Mouse (Mus musculus): Measurements from ENCODE around the gene Ddi2. TPM values are rescaled to one million over a fixed set of nuclear protein-coding genes. Genes with fewer than 3 reads are reported as not detected.
A peak's percentile ranks its signal among the peaks of the same experiment; 100 is the strongest.

Gene Ddi2
- total RNA-seq, 2 experiments from 2014 or later = 37.8 to 46.5 TPM

DNA sequence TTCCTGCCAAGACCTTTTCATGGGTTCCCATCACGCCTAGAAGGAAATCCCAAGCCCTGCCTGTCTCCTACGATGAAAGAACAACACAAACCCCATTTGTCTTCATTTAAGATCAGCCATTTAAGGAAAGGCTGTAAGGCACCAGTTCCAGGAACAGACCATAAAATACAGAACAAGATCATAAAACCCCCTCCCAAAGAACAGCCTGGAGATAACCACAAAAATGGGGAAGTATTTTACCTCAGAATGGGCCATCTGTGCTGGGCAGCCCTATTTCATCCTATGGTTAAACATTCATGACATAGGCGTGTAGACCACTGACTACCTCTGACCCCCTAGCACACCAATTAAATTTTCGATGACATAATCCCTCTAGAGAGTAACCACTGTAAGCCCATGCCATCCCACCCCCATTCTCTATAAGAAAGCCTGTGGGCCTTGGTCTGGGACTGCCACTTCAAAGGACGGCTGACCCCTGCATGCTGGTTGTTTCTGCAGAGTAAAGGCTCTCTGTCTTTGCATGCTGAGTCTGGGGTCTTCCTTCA, 9.5 kb downstream of the Ddi2 start:
- intact Hi-C loops (cut with DNase I) = no loop called here
- peak overlapping the region; percentile 93 for H3K27ac ChIP-seq
- no peak for TF ChIP-seq CTCF (IDR thresholded peaks at IDR 0.05)
- no peak for DNase-seq
- H3K4me3 ChIP-seq = peak overlapping the region; percentile 9

DNA sequence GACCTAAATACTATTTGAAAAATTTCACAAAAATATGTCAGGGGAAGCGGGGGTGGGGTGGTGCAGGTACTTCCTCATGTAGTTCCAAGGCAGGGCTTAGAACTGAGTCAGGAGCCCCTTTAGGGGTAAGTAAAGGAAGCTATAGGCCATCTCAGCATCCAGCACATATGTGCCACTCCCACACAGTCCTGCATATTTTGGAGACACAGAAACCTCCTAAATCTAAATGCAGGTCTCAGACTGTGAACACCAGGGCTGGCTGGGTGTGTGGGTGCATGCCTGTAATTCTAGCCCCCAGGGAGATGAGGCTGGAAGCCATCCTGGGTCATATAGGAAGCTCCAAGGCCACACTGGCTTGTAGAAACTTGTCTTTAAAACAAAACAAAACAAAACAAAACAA, 12.0 kb downstream of the Ddi2 start:
- no peak overlapping the region for H3K27ac ChIP-seq
- intact Hi-C loops (cut with DNase I) = no loop called here
- TF ChIP-seq CTCF (IDR thresholded peaks at IDR 0.05) = no peak

DNA sequence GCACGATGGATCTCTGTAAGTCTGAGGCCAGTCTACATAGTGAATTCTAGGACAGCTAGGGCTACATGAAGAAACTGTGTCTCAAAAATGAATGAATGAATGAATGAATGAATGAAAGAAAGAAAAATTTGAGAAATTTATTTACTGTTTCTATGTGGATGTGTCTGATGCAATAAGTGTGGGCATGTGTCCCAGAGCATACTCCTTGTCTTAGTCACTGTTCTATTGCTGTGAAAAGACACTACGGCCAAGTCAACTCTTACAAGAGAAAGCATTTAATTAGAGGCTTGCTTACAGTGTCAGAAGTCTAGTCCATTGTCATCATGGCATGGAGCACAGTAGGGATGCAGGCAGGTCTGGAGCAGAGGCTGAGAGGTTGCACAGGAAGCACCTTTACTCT, 14.2 kb downstream of the Ddi2 start:
- Histone ChIP-seq H3K4me3 (no peak overlapping the region), H3K27ac (peak overlapping the region; percentile 48)
- TF ChIP-seq CTCF (IDR thresholded peaks at IDR 0.05) = no peak
- DNase-seq = no peak
- intact Hi-C loops (cut with DNase I) = no loop called here

More for the DNA sequence above, 12.0 kb downstream of the Ddi2 start:
- no peak overlapping the region for H3K4me3 ChIP-seq
- peak; percentile 22 for DNase-seq

DNA sequence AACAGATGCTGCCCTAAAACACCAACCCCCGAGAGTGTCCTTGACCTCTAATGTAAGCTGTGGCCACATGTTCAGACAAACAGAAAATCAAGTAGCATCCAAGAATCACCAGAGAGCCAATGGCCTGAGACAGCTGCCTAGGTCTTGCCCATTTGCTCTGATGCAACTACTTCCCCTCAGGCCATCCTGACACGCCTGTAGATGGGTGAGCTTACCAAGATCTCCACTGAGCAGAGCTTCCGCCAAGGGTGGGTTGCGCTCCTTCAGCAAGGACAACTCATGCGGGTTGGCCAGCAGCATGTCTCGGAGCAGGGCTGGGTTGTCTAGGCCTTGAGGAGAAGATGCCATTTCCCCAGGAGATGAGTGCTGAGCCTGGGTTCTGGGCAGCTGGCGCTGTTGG, 15.2 kb downstream of the Ddi2 start:
- Histone ChIP-seq H3K4me3 (no peak overlapping the region), H3K27ac (peak overlapping the region; percentile 48; the same call in 1 of the 2 replicates)
- intact Hi-C loops (cut with DNase I) = no loop called here
- DNase-seq = no peak
- no peak for TF ChIP-seq CTCF (IDR thresholded peaks at IDR 0.05)

DNA sequence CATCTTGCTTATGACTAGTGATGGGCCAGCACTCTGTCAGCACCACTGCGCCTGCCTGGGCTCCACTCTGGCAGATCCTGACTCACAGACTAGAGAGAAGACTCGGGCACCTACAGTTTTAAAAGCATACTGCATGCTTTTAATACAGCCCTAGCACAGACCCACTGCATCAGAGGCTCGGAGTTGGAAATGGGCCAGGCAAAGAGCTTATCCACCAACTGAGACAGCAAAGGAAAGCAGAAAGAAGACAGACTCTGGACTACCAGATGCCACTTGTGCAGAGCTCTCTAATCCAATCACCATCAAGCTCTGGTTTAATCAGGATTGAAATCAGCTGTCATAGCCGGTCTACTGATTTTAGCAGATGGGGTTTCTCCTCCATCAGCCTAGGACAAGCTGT, 17.9 kb downstream of the Ddi2 start:
- no peak for TF ChIP-seq CTCF (IDR thresholded peaks at IDR 0.05)
- intact Hi-C loops (cut with DNase I) = no loop called here
- peak; percentile 42 for DNase-seq
- H3K4me3 ChIP-seq = 0 out of 2 replicates have a peak overlapping the region, but pooled peaks have one; percentile 11
- H3K27ac ChIP-seq = peak overlapping the region; percentile 80

DNA sequence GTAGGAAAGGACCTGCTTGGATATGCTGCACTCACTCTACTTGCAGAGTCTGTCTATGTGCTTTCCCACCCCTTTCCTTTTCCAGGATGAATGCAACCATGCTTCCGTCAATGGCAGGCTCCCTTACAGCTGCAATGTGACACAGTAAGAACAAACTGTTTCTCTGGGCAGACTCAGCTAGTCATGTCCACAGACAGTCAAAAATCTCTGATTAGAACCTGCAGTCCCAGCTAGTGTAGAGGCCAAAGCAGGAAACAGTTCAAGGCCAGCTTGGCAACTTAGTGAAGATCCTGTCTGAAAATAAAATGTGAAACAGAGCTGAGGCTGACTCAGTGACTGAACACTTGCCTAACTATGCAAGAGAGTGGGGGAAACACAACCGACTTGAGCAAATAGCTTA, 18.6 kb downstream of the Ddi2 start:
- Histone ChIP-seq H3K4me3 (no peak overlapping the region), H3K27ac (peak overlapping the region; percentile 80)
- TF ChIP-seq CTCF (IDR thresholded peaks at IDR 0.05) = no peak
- peak; percentile 44 for DNase-seq
- intact Hi-C loops (cut with DNase I) = no loop called here

DNA sequence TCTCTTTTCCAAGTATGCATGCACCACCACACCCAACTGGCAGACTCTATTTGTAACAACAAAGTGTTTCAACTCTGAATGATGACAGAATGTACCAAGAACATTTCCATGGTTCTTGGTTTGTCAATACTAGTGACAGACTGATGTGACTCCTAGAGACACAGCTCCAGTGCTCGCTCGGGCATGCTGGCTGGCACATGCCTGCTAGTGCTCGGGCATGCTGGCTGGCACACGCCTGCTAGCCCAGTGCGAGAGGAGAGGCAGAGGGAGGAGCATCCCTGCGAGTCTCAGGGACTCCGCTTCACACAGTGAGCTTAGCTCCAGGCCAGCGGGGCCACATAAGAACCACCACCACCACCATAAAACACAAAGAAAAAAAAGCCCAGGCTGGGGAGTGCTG, 28.5 kb downstream of the Ddi2 start:
- no peak for TF ChIP-seq CTCF (IDR thresholded peaks at IDR 0.05)
- Histone ChIP-seq H3K4me3 (no peak overlapping the region), H3K27ac (peak overlapping the region; percentile 8; the same call in 1 of the 2 replicates)
- intact Hi-C loops (cut with DNase I) = no loop called here
- DNase-seq = peak; percentile 26

DNA sequence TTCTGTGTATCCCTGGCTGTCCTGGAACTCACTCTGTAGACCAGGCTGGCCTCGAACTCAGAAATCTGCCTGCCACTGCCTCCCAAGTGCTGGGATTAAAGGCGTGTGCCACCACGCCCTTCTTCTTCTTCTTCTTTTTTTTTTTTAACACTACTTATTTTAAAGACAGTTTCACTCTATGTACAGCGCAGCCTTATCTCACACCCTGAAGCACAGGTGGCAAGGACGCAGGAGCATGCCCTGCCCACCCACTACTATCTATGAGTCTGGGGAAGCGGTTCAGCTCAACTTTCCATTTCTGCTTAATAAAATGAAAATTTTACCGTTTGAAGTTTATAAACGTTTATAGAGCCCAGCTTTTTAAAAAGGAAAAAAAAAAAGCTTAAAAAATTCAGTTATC, 34.7 kb downstream of the Ddi2 start:
- no peak for TF ChIP-seq CTCF (IDR thresholded peaks at IDR 0.05)
- intact Hi-C loops (cut with DNase I) = no loop called here
- no peak for DNase-seq

DNA sequence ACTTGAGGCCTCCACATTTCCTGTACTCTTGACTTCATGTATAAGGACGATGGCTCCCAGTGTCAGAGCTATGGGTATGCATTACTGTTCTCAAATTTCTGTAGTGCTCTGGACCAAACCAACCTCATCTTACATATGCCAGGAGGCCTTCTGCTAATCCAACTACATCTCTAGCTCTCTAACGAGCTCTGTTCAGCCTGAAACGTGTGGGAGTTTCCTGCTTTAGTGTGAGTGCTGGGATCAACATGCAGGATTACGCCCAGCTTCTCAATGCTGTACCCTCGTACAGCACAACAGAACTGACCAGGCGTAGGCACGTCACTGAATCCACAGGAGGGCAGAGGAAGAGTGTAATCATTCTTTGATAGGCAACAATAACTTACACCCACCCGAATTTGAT, 36.7 kb downstream of the Ddi2 start:
- H3K4me3 ChIP-seq = no peak overlapping the region
- TF ChIP-seq CTCF (IDR thresholded peaks at IDR 0.05) = no peak
- H3K27ac ChIP-seq = peak overlapping the region; percentile 73
- DNase-seq = no peak
- intact Hi-C loops (cut with DNase I) = no loop called here

More for the DNA sequence above, 34.7 kb downstream of the Ddi2 start:
- Histone ChIP-seq H3K27ac (no peak overlapping the region), H3K4me3 (no peak overlapping the region)

DNA sequence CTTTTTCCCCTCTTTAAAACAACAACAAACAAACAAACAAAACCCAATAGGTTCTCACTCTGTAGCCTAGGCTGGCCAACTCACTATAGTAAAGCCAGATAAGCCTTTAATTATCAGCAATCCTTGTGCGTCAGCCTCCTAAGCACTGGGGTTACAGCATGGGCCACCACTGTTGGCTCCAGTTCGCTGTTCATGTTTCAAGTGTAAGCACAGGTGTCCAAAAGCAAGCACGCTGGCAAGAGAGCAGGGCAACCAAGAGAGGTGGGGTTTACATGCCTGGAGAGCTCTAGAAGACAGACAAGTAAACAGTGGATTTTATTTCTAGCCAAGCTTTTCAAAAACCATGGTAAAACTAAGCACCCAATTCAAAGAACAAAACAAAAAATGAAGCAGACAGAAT, 37.1 kb downstream of the Ddi2 start:
- TF ChIP-seq CTCF (IDR thresholded peaks at IDR 0.05) = no peak

DNA sequence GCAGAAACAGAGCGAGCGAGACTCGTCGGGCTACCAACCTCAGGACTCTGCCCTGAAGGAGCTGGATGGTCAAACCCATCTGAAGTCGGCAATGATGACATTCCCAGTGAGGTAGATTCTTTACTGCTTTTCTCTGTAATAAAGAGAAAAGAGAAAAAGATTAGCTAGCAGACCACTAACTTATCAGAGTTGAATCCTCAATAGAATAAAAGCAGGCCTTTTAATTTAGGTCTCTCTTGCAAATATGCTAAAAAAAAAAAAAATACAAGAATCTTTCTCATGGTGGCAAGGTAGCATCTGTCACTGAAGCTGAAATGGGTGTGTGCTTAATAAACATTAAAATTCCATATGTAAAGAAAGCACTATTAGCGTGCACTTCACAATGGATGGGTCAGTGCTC, 37.7 kb downstream of the Ddi2 start, which contains the start of gene Rsc1a1:
TSS of gene Rsc1a1 (minus strand) at position 101 of the 400 bp plus-strand sequence.
- no peak for TF ChIP-seq CTCF (IDR thresholded peaks at IDR 0.05)
- H3K4me3 ChIP-seq = no peak within 1 kb of the TSS
- intact Hi-C loops (cut with DNase I) = no loop called here
- peak within 1 kb of the TSS; percentile 73 for H3K27ac ChIP-seq
- no peak for DNase-seq

More for the DNA sequence above, 37.1 kb downstream of the Ddi2 start:
- peak; percentile 71 for DNase-seq
- Histone ChIP-seq H3K27ac (peak overlapping the region; percentile 73), H3K4me3 (no peak overlapping the region)
- intact Hi-C loops (cut with DNase I) = no loop called here

DNA sequence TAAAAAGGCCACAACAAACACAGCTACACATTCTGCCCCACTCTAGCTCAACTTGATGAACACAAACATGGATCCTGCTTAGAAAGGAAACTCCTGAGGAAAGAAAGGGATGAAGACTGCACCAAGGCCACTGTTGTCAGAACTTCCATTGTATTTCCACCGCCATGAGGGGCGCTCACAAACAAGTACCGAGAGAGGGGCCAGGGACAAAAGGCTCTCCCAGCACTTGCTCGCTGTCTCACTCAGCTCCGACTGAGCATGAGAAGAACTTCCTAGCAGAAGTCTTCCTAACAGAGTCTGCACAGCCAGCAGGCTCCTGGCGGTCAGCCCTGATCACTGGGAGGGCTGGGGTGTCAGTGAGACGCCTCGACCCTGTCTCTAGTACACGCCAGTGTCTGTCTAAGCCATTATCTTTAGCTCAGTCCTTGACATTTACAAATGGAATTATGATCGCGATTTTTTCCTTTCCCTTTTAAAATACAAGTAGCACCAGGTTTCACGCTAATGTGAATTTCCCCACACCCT, 40.5 kb downstream of the Ddi2 start:
- no peak for TF ChIP-seq CTCF (IDR thresholded peaks at IDR 0.05)
- H3K4me3 ChIP-seq = no peak overlapping the region
- peak overlapping the region; percentile 5; the same call in 1 of the 2 replicates for H3K27ac ChIP-seq
- peak; percentile 37 for DNase-seq
- intact Hi-C loops (cut with DNase I) = no loop called here

DNA sequence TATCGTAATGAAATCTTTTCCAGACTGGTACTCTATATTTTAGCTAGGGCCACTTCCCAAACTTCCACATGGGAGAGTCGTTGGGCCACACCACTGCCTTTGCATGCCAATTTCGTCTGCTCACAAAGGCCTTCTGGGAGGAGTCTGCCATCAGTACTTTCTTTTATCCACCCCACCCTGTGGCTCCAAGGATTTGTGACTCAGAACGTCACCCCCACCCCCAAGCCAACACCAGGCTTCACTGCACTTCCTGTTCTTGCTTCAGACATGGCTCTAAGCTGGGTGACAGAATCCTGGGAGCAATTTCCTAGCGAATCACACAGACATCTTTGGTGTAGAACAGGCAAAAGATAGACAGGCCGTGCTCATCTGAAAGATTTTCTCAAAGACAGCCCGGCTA, 41.5 kb downstream of the Ddi2 start:
- TF ChIP-seq CTCF (IDR thresholded peaks at IDR 0.05) = no peak
- peak overlapping the region; percentile 53 for H3K27ac ChIP-seq
- no peak overlapping the region for H3K4me3 ChIP-seq
- peak; percentile 53 for DNase-seq
- intact Hi-C loops (cut with DNase I) = no loop called here

DNA sequence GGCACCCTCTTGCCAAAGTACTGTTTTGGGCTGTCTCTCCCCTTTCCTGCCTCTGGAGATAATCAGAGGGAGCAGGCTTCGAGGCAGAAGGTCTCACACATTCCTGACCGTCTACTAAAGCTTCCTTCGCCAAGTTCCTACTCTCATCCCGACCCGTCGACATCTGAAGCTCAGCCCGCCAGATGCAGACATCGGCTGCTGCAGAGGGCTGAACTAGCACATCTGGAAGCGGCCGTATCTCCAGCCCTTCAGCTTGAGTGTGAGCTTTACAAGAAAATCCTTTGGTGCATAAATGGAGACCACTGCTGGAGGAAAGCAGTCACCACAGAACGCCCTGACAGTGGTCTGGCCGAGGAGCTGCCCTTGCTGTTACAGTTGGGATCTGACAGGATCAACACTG, 42.3 kb downstream of the Ddi2 start:
- no peak for DNase-seq
- intact Hi-C loops (cut with DNase I) = no loop called here
- Histone ChIP-seq H3K4me3 (no peak overlapping the region), H3K27ac (0 out of 2 replicates have a peak overlapping the region, but pooled peaks have one; percentile 12)
- no peak for TF ChIP-seq CTCF (IDR thresholded peaks at IDR 0.05)
